14 mouse cellular contexts compared by ENCODE assay signal in the genomic region with DNA sequence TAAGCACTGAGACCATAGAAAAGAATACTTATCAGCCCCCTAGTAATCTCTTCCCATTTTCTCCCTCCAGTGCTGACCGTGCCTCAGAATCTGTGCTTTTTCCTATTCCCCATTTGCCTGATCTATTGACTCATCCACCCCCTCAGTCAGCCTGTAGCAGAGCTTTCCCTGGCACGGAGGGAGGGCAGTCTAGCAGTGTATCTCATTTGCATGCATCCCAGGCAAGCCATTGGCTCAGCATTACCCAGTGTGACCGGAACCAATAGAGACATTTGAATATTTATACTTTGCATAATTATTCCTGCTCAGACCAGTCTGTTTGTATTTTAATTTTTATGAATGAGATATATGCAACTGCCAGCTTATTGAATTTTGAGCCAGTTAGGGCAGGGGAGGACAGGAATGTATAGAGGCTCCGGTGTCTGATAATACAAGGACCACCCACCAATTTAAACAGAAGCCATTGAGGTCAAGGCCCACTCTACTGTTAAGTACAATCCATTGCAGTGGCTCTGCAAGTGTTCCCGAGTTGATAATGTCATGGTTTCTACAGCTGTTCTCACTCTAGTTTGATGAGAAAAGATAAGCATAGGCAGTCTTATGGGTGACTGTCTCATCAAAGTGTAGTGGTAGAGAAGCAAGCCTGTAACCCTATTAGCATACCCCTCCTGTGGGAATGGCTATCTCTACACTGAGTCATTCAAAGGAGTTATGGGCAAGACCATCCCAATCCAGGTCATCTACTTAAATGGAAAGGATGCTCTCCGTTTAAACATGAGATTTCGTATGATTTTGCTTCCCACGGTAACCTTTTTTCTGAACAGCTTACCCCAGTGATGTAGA.
DNase-seq lines count a peak whose midpoint lies in the region; ATAC-seq and TF ChIP-seq lines count a peak whose summit lies in the region.
"Had no signal": no experiment of that assay in that cellular context is flagged by ENCODE, and none has a peak within 500 bp of the region (broad histone marks: within the 10 kb centered on the region; RNA-seq: fewer than 3 reads in every experiment).

No protein-coding gene starts in this region.

- no peak overlapping the region for H3K4me2 ChIP-seq in forebrain, embryonic 14.5 days (ENCODE audit: low read length)
- no peak overlapping the region for H3K4me2 ChIP-seq in forebrain, embryonic 12.5 days
- H3K4me2 ChIP-seq in hindbrain, postnatal 0 days (ENCODE audit: low read depth, low read length) = no peak overlapping the region
- H3K4me2 ChIP-seq: liver, embryonic 15.5 days had no signal

- DNase-seq in forebrain, embryonic 14.5 days (ENCODE audit: low spot score) = peak; percentile 22
- DNase-seq in right cerebral cortex, adult 18-20 months = peak; percentile 6
- no peak for DNase-seq in right cerebral cortex, adult 2 months (ENCODE audit: low spot score in 2 of 2)
- DNase-seq in hindbrain, postnatal 0 days (ENCODE audit: low spot score) = peak; percentile 63
- peak; percentile 8 for DNase-seq in right cerebral cortex, postnatal 25 days
- no peak for DNase-seq in spleen, adult 12 weeks (ENCODE audit: low spot score)
- DNase-seq in urinary bladder, postnatal 14 days (ENCODE audit: low spot score) = no peak
- DNase-seq: cerebellum, adult 18-20 months; heart, postnatal 10 days; kidney, postnatal 14 days; lung, postnatal 36 days had no signal

- H3K27ac ChIP-seq in forebrain, embryonic 14.5 days (ENCODE audit: low read depth, low read length) = no peak overlapping the region
- H3K27ac ChIP-seq in forebrain, embryonic 12.5 days = no peak overlapping the region
- no peak overlapping the region for H3K27ac ChIP-seq in hindbrain, postnatal 0 days
- H3K27ac ChIP-seq: liver, embryonic 15.5 days had no signal

- no peak overlapping the region for H3K4me3 ChIP-seq in forebrain, embryonic 14.5 days (ENCODE audit: low read depth, low read length)
- no peak overlapping the region for H3K4me3 ChIP-seq in forebrain, embryonic 12.5 days (replicated peaks)
- no peak overlapping the region for H3K4me3 ChIP-seq in hindbrain, postnatal 0 days (ENCODE audit: low read length)
- H3K4me3 ChIP-seq: liver, embryonic 15.5 days had no signal

- no peaks in the 10 kb centered on the region for H3K9me3 ChIP-seq in forebrain, embryonic 14.5 days (replicated peaks; ENCODE audit: control insufficient read depth, low read length)
- H3K9me3 ChIP-seq in forebrain, embryonic 12.5 days = no peaks in the 10 kb centered on the region
- no peaks in the 10 kb centered on the region for H3K9me3 ChIP-seq in hindbrain, postnatal 0 days (ENCODE audit: low read length)
- H3K9me3 ChIP-seq: liver, embryonic 15.5 days had no signal

- no peaks in the 10 kb centered on the region for H3K36me3 ChIP-seq in forebrain, embryonic 14.5 days (ENCODE audit: control insufficient read depth, insufficient read depth, low read length)
- no peaks in the 10 kb centered on the region for H3K36me3 ChIP-seq in forebrain, embryonic 12.5 days (replicated peaks)
- no peaks in the 10 kb centered on the region for H3K36me3 ChIP-seq in hindbrain, postnatal 0 days (ENCODE audit: insufficient read depth, low read length)
- H3K36me3 ChIP-seq: liver, embryonic 15.5 days had no signal

- peak; percentile 86 for ATAC-seq in forebrain, embryonic 14.5 days
- ATAC-seq in forebrain, embryonic 12.5 days (ENCODE audit: low FRiP score) = no peak
- peak; percentile 97 for ATAC-seq in hindbrain, postnatal 0 days
- ATAC-seq: intestine, postnatal 0 days had no signal

- no peak overlapping the region for H3K9ac ChIP-seq in forebrain, embryonic 14.5 days (ENCODE audit: low read length)
- H3K9ac ChIP-seq in forebrain, embryonic 12.5 days = no peak overlapping the region
- H3K9ac ChIP-seq in hindbrain, postnatal 0 days (replicated peaks; ENCODE audit: low read length) = no peak overlapping the region
- H3K9ac ChIP-seq: liver, embryonic 15.5 days had no signal

- no peaks in the 10 kb centered on the region for H3K27me3 ChIP-seq in forebrain, embryonic 14.5 days (replicated peaks; ENCODE audit: control insufficient read depth, insufficient read depth, low read length)
- H3K27me3 ChIP-seq in forebrain, embryonic 12.5 days = no peaks in the 10 kb centered on the region
- no peaks in the 10 kb centered on the region for H3K27me3 ChIP-seq in hindbrain, postnatal 0 days (ENCODE audit: insufficient read depth, low read length)
- H3K27me3 ChIP-seq: liver, embryonic 15.5 days had no signal

- WGBS in forebrain, embryonic 14.5 days = 74% methylated on average over 8 of the region's 8 CpGs
- 70% methylated on average over 8 of the region's 8 CpGs for WGBS in forebrain, embryonic 12.5 days
- WGBS in hindbrain, postnatal 0 days = 55% methylated on average over 8 of the region's 8 CpGs

- no peaks in the 10 kb centered on the region for H3K4me1 ChIP-seq in forebrain, embryonic 14.5 days (ENCODE audit: control insufficient read depth, insufficient read depth, low read length)
- H3K4me1 ChIP-seq in forebrain, embryonic 12.5 days = no peaks in the 10 kb centered on the region; the same call in 1 of the 2 replicates
- H3K4me1 ChIP-seq in hindbrain, postnatal 0 days (ENCODE audit: insufficient read depth, low read length) = 0 out of 2 replicates have a peak, but pooled peaks cover 5% of the 10 kb centered on the region
- H3K4me1 ChIP-seq: liver, embryonic 15.5 days had no signal

- TF ChIP-seq CTCF in hindbrain, postnatal 0 days (IDR thresholded peaks at IDR 0.05; ENCODE audit: low read depth) = no peak

Comparison
In these comparisons a context has a peak if more than half of its experiments do, and no peak if none do; other contexts are left out.
1. DNase-seq: peak in forebrain, embryonic 14.5 days (single experiment), right cerebral cortex, adult 18-20 months (single experiment), hindbrain, postnatal 0 days (single experiment) and right cerebral cortex, postnatal 25 days (single experiment); none in right cerebral cortex, adult 2 months (0 of 2), spleen, adult 12 weeks (single experiment) and urinary bladder, postnatal 14 days (single experiment).